Mouse (Mus musculus): ENCODE data around the gene Sik1.

DNA sequence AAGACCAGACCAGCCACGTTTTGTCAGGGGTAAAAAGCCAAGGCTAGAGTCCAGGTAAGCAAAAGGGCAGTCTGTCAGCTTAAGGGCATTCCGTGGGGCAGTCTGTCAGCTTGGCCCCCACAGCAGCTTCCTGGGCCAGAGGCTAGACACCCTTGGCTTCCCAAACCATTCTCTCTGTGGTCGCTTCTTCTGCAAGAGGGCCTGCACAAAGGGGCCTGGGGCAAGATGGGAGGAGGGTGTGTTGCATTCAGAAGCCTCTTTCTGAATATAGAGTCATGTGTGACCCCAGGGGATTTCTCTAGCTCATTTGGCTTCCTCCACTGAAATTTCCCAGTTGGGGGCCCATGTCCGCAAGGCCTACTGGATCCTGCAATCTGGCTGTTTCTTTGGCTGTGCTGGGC lies 21.6 kb upstream of the Sik1 start:
- TF ChIP-seq POLR2A (IDR thresholded peaks at IDR 0.05; ENCODE audit: low read depth, low read length): no peak
- TF ChIP-seq CTCF (conservative IDR thresholded peaks at IDR 0.05; ENCODE audit: insufficient read depth, insufficient read length, low read depth, low read length): no peak
